Mouse (Mus musculus): ENCODE data around the gene Cmtm8.

GRCm38 (mm10) chr9:114801301-114801700 lies 42.7 kb downstream of the Cmtm8 start:
- TF ChIP-seq HCFC1 (IDR thresholded peaks at IDR 0.05; ENCODE audit: low read depth, low read length): no peak
- no peak for TF ChIP-seq POLR2A (IDR thresholded peaks at IDR 0.05; ENCODE audit: control insufficient read depth in 1 of 2, insufficient read depth in 1 of 2, low read depth in 1 of 2, low read length in 2 of 2, poor library complexity in 1 of 2)
- TF ChIP-seq CTCF (IDR thresholded peaks at IDR 0.05 in 2 of 3, conservative IDR thresholded peaks at IDR 0.05 in 1 of 3; ENCODE audit: control insufficient read depth in 1 of 3, insufficient read depth in 1 of 3, low read depth in 2 of 3, low read length in 3 of 3, poor library complexity in 1 of 3, severe bottlenecking in 1 of 3): no peak
- TF ChIP-seq MAX (IDR thresholded peaks at IDR 0.05; ENCODE audit: low read length): no peak
- no peak for TF ChIP-seq MAZ (IDR thresholded peaks at IDR 0.05; ENCODE audit: low read depth, low read length)
- no peak for TF ChIP-seq USF1 (IDR thresholded peaks at IDR 0.05; ENCODE audit: low read depth, low read length)
- no peak for TF ChIP-seq MEF2A (IDR thresholded peaks at IDR 0.05; ENCODE audit: extremely low read depth, insufficient replicate concordance, low read depth, low read length, poor library complexity, severe bottlenecking)
- no peak for TF ChIP-seq UBTF (IDR thresholded peaks at IDR 0.05; ENCODE audit: borderline replicate concordance, insufficient read depth, low read depth, low read length)
- TF ChIP-seq EP300 (IDR thresholded peaks at IDR 0.05; ENCODE audit: low read depth in 1 of 2, low read length in 2 of 2): no peak
- no peak for TF ChIP-seq TBP (IDR thresholded peaks at IDR 0.05; ENCODE audit: low read depth, low read length)
